Mouse (Mus musculus): ENCODE measurements around the gene Surf2. TPM values are rescaled to one million over a fixed set of nuclear protein-coding genes. Genes with fewer than 3 reads are reported as not detected.

Gene Surf2
- polyA plus RNA-seq, 1 experiment from 2014 or later, result 56.7 TPM

DNA sequence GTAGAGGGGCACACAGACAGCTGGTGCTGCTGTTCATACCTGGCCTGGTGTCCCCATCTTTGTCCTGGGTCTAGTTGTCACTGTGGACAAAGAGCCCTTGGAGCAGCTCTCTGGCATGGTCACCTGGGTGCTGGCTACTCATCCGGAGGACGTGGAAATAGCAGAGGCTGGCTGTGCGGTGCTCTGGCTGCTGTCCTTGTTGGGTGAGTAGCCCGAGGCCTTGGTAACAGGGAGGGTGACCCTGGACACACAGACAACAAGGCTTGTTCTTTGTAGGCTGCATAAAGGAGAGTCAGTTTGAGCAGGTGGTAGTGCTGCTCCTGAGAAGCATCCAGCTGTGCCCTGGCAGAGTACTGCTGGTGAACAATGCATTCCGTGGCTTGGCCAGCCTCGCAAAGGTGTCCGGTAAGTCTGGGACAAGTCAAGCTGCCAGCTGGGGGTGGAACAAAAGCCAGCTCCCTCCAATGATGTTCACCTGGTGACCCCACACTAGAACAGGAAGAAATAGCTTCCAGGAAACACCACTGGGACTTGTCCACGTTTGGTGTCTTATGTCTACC, 35.3 kb downstream of the Surf2 start:
- H3K36me3 ChIP-seq, result peaks cover 71% of the 10 kb centered on the region
- WGBS, result 89% methylated on average over 8 of the region's 8 CpGs
- ATAC-seq (ENCODE audit: low FRiP score, low read depth), result no peak

DNA sequence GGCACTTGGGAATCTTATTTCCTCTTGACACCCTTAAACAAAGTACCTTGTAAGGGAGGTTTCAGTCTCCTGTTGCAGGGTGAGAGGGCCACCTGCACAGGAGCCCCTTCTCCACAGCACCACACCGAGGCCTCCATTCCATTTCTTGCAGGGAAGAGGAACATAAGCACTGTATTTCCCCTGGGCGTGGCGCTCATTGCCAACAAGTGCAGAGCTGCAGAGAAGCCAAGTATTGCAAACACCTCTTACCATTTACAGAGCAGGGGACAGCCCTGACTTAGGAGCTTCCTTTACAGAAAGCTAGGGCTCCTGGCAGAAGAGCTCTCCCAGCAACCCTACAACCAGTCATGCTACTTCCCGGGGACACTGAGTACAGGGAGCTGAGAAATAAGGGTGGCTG, 36.0 kb downstream of the Surf2 start:
- Histone ChIP-seq H3K9ac (replicated peaks) (no peak overlapping the region), H3K36me3 (peaks cover 73% of the 10 kb centered on the region), H3K27ac (replicated peaks) (no peak overlapping the region), H3K4me3 (no peak overlapping the region), H3K9me3 (no peaks in the 10 kb centered on the region), H3K27me3 (no peaks in the 10 kb centered on the region), H3K4me1 (no peaks in the 10 kb centered on the region), H3K4me2 (replicated peaks) (no peak overlapping the region)
- no peak for ATAC-seq (ENCODE audit: low FRiP score, low read depth)
- WGBS, result 85% methylated on average over 4 of the region's 4 CpGs

More for the DNA sequence above, 35.3 kb downstream of the Surf2 start:
- Histone ChIP-seq H3K4me1 (no peaks in the 10 kb centered on the region), H3K9me3 (no peaks in the 10 kb centered on the region), H3K27me3 (no peaks in the 10 kb centered on the region), H3K9ac (replicated peaks) (no peak overlapping the region), H3K4me3 (no peak overlapping the region), H3K27ac (replicated peaks) (no peak overlapping the region), H3K4me2 (replicated peaks) (no peak overlapping the region)

DNA sequence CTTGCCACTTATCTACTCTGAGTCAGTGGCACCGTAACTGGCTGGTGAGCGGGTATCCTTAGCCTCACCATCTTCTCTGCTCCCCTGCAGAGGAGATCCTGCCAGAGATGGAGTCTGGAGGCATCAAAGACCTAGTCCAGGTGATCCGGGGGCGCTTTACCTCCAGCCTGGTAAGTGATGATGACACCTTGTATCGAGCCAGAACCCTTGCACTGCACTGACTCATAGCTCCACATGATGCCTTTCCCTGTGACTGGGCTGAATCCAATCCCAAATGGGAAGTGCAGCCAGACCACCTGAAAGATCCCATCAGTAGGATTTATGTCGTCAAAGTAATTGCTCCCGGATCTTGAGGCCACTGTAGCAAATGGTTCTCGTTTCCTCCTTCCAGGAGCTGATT, 36.7 kb downstream of the Surf2 start:
- H3K9me3 ChIP-seq, result no peaks in the 10 kb centered on the region
- H3K4me3 ChIP-seq, result no peak overlapping the region
- H3K27ac ChIP-seq (replicated peaks), result no peak overlapping the region
- no peak for ATAC-seq (ENCODE audit: low FRiP score, low read depth)
- H3K9ac ChIP-seq (replicated peaks), result no peak overlapping the region
- peaks cover 77% of the 10 kb centered on the region for H3K36me3 ChIP-seq
- 93% methylated on average over 8 of the region's 8 CpGs for WGBS
- H3K4me1 ChIP-seq, result no peaks in the 10 kb centered on the region
- no peaks in the 10 kb centered on the region for H3K27me3 ChIP-seq
- H3K4me2 ChIP-seq (replicated peaks), result no peak overlapping the region

DNA sequence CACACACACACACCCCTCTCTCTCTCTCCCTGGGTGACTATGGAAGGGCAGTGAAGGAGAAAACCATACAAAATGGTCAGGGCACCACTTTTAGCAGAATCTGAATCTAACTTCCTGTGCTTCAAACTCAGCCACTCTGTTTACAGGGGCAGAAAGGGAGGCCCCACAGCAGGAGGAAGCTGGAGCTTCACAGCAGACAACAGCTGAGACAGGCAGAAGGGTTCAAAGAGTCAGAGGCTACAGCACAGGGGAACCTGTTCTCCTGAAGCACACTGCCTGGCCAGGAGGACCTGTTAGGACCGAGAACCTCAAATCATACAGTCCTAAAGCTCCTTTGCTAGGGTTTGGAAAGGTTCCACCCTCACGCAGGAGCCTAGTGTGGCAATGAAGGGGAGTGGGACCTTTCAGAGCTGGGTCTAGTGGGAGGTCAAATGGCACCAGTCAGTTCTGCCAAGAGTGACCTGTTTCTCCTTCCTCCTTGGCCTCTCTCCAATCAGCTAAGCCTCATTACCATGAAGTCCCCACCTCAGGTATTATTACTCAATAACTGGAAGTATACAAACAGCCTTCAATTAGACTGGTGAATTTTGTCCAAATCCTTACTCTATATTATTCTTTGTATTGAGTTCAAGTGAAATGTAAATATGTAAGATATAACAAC, 38.7 kb downstream of the Surf2 start:
- WGBS, result 91% methylated on average over 2 of the region's 2 CpGs
- Histone ChIP-seq H3K36me3 (peaks cover 90% of the 10 kb centered on the region), H3K4me1 (no peaks in the 10 kb centered on the region), H3K9ac (replicated peaks) (no peak overlapping the region), H3K9me3 (no peaks in the 10 kb centered on the region), H3K27ac (replicated peaks) (no peak overlapping the region), H3K27me3 (no peaks in the 10 kb centered on the region), H3K4me2 (replicated peaks) (no peak overlapping the region), H3K4me3 (no peak overlapping the region)
- no peak for ATAC-seq (ENCODE audit: low FRiP score, low read depth)

DNA sequence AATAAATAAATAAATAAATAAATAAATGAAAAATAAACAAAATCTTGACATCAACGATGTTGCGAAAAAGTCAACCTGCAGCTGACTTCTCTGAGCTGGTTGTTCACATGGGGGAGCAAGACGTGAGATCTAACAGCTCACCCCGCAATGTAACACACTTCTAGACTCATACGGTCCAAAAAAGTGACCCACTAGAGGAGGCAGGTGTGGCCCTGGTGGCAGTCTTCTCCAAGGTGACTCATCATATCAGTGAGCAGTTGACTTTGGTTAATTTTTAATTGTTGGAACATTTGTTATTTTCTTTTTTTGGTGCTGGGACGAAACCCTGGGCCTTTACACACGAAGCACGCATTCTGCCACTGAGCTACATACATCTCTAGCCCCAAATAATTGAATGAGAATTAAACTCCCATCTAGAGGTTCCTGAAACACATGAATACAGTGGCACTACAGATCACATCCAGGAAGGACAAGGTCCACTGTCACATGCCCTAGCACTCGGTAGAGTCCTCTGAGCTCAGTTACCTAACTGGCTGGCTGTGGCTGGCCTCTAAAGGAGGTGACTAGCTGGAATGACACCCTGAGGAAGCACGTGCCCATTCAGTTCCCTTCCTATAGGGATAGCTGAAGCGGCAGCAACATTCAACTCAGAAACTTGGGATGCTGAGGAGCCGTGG, 40.8 kb downstream of the Surf2 start:
- no peaks in the 10 kb centered on the region for H3K27me3 ChIP-seq
- H3K9ac ChIP-seq (replicated peaks), result no peak overlapping the region
- H3K4me1 ChIP-seq, result peaks cover 4% of the 10 kb centered on the region
- peaks cover 89% of the 10 kb centered on the region for H3K36me3 ChIP-seq
- H3K4me3 ChIP-seq, result no peak overlapping the region
- no peak overlapping the region for H3K27ac ChIP-seq (replicated peaks)
- H3K4me2 ChIP-seq (replicated peaks), result no peak overlapping the region
- H3K9me3 ChIP-seq, result no peaks in the 10 kb centered on the region
- no peak for ATAC-seq (ENCODE audit: low FRiP score, low read depth)
- 97% methylated on average over 12 of the region's 12 CpGs for WGBS

DNA sequence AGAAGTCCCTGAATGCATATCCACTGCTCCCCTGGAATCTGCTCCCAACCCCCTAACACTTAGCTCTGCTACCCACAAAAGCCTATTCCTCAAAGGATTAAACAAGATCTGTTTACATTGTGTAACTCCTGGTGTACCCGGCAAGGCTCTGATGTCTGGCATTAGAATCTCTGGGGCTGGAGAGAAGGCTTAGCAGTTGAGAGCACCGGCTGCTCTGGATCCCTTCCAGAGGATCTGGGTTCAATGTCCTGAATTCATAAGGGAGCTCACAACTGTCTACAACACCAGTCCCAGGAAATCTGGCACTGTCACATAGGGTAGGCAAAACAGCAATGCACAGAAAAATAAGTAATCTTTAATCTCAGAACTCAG, 41.3 kb downstream of the Surf2 start:
- Histone ChIP-seq H3K36me3 (peaks cover 89% of the 10 kb centered on the region), H3K4me2 (replicated peaks) (no peak overlapping the region), H3K27ac (replicated peaks) (no peak overlapping the region), H3K27me3 (no peaks in the 10 kb centered on the region), H3K4me1 (peaks cover 8% of the 10 kb centered on the region), H3K9me3 (no peaks in the 10 kb centered on the region), H3K4me3 (no peak overlapping the region), H3K9ac (replicated peaks) (no peak overlapping the region)
- no peak for ATAC-seq (ENCODE audit: low FRiP score, low read depth)
- WGBS, result 90% methylated on average over 2 of the region's 2 CpGs

DNA sequence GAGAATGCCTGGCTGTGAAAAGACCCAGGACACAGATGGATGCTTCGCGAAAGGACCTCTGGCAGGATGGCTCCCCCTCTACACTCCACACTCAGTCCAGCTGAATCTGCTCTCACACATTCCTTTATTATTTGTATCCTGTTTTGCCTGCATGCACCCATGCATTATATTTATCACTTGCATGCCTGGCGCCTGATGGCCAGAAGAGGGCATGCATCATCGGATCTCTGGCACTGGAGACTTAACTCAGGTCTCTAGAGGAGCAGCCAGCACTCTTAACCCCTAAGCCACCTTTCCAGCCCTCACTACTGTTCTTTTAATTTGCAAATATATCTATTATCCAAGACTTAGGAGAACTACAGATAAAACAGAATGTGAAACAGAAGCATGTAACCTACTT, 44.6 kb downstream of the Surf2 start:
- Histone ChIP-seq H3K4me2 (replicated peaks) (no peak overlapping the region), H3K4me3 (no peak overlapping the region), H3K27ac (replicated peaks) (no peak overlapping the region), H3K9me3 (no peaks in the 10 kb centered on the region), H3K4me1 (peaks cover 23% of the 10 kb centered on the region), H3K36me3 (peaks cover 57% of the 10 kb centered on the region), H3K9ac (replicated peaks) (no peak overlapping the region), H3K27me3 (no peaks in the 10 kb centered on the region)
- WGBS, result 84% methylated on average over 4 of the region's 4 CpGs
- ATAC-seq (ENCODE audit: low FRiP score, low read depth), result no peak

DNA sequence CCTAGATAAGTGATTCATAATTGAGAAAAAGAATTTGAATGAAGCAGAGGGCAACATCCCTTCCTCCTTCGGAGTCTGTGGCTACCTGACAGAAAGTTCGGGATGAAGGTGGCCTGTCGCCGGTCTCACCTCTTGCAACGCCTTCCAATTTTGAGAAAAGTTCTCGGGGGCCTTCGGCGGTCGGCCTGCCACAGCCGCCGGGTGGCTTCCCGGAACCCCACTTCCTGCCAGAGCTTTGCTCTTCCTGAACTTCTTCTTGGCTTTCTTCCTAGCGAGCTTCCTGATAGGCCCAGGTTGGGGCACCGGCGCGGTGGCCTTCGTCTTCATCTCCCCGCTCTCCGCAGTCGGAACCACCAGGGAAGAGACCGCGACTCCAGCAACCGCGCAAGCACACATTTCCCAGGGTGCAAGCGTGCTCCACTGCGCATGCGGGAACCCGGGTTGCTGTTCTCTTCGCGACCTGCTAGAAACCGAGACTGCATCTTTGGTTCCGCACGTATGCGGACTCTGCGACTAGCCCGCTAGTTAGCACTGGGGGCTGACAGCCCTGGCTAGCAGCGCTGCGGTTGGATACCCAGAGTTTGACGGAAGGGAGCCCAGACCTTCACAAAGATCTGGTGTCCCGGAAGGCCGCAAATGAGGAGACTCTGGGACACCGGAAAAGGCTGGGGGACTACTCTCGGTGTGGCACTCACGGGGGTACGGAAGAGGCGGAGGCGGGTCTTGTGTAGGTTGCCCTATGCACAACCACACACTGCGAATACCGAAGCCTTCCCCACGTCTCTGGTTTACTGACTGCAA, 48.0 kb downstream of the Surf2 start, which contains the start of gene Rexo4:
TSS of gene Rexo4 (minus strand) at position 464 of the 801 bp plus-strand sequence.
- peak within 1 kb of the TSS; percentile 84 for H3K9ac ChIP-seq (replicated peaks)
- ATAC-seq (ENCODE audit: low FRiP score, low read depth), result peak; percentile 94
- WGBS, result under 1% methylated on average over 50 of the region's 50 CpGs
- H3K27ac ChIP-seq (replicated peaks), result peak within 1 kb of the TSS; percentile 95
- peak within 1 kb of the TSS; percentile 93 for H3K4me2 ChIP-seq (replicated peaks)
- peaks cover 23% of the 10 kb centered on the region for H3K4me1 ChIP-seq
- no peaks in the 10 kb centered on the region for H3K27me3 ChIP-seq
- no peaks in the 10 kb centered on the region for H3K9me3 ChIP-seq
- peaks cover 24% of the 10 kb centered on the region for H3K36me3 ChIP-seq
- H3K4me3 ChIP-seq, result peak within 1 kb of the TSS; percentile 82

DNA sequence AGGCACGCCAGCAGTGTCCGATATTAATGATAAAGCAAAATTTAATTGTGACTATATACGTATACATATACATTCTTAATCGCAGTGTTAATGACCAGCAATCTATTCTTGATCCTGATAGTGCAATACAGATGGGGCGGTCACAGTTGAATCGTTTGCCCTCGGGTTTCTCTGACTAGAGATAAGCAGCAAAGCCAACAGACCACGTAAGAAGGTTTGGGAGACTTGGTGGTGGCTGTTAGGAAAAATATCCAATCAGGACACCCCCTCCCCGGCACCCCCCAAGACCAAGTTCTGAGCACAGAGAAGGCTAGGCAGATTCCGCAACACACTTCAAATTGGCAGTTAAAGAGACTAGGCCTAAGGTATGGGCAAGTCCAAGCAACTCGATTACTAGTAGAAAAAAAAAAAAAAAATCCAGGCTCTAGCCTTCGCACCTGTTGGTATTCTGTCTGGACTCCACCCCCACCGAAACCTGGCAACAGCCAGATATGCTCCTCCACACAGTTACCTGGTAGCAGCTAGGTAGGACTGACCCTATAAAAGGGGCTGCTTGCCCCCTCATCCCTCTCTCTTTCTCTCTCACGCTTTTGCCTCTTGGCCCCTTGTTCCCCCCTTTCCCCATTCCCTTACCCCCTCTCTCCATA, 48.7 kb downstream of the Surf2 start:
- Histone ChIP-seq H3K9me3 (no peaks in the 10 kb centered on the region), H3K27ac (replicated peaks) (peak overlapping the region; percentile 95), H3K36me3 (peaks cover 20% of the 10 kb centered on the region), H3K27me3 (no peaks in the 10 kb centered on the region), H3K4me2 (replicated peaks) (peak overlapping the region; percentile 93), H3K9ac (replicated peaks) (peak overlapping the region; percentile 84), H3K4me3 (peak overlapping the region; percentile 82), H3K4me1 (peaks cover 23% of the 10 kb centered on the region)
- ATAC-seq (ENCODE audit: low FRiP score, low read depth), result no peak
- WGBS, result 15% methylated on average over 14 of the region's 14 CpGs

DNA sequence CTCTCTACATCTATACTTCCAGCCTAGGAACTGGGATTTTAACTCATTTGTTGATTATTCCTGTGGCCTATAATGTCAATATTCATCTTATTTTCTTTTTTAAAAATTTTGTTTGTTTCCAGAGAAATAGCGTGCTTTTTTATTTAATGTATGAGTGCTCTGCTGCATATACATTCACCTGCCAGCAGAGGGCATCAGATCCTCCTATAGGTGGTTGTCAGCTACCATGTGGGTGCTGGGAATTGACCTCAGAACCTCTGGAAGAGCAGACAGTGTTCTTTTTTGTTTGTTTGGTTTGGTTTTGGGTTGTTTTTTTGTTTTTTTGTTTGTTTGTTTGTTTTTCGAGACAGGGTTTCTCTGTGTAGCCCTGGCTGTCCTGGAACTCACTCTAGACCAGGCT, 51.1 kb downstream of the Surf2 start:
- Histone ChIP-seq H3K4me2 (replicated peaks) (no peak overlapping the region), H3K4me3 (no peak overlapping the region), H3K27me3 (no peaks in the 10 kb centered on the region), H3K9me3 (no peaks in the 10 kb centered on the region), H3K27ac (replicated peaks) (no peak overlapping the region), H3K4me1 (peaks cover 15% of the 10 kb centered on the region), H3K36me3 (peaks cover 1% of the 10 kb centered on the region; the same call in 1 of the 2 replicates), H3K9ac (replicated peaks) (no peak overlapping the region)
- 84% methylated on average over 2 of the region's 2 CpGs for WGBS
- ATAC-seq (ENCODE audit: low FRiP score, low read depth), result no peak
